Mouse (Mus musculus) right cerebral cortex, postnatal 14 days (tissue): ENCODE results near the gene Aar2.
"Not testable (repeated sequence)": the region's sequence is repeated elsewhere in the genome, so short reads cannot be mapped to it uniquely, and the experiment has no call there.

Source experiments
- DNase-seq: peaks from one replicate; pipeline ENCODE4 v3.0.0; 2022

The Aar2 gene

GRCm38 (mm10) chr2:156547123-156547891, at the start of gene Aar2:
TSS of gene Aar2 (plus strand) at chr2:156547584.
- DNase-seq, result peak; percentile 74

DNA sequence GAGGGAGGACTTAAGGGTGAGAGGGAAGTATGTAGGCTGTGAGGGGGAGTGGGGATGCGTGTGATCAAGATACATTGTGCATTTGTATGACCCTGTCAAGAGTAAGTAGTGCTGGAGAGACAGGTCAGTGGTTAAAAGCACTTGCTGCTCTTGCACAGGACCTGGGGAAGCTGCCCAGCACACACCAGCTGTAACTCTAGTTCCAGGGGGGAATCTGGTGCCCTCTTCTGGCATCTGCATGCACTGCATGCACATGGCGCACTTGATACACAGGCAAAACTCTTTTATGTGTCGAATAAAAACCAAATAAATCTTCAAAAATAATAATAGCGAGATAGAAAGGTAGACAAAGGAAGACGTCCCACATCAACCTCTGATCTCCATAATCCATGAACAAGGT, 49.5 kb upstream of the Aar2 start:
- DNase-seq, result peak; percentile 70

DNA sequence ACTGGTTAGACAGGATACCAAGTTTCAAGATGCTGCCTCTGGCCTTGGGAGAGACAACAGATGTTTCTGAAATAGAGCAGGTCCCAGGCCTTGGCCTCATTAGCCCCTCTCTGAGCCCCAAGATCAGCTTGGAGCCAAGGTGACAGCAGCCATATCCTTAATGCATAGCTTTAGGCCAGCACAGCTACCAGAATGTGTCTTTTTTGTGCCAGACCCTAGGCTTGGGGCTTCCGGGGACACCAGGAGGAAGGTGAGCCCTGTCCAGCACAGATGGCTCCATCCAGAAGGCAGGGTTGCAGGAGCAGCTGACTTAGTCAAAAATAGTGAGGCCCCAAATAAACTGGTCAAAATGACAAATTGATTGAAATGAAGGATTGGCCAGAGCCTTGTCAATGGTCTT, 46.4 kb upstream of the Aar2 start:
- no peak for DNase-seq

DNA sequence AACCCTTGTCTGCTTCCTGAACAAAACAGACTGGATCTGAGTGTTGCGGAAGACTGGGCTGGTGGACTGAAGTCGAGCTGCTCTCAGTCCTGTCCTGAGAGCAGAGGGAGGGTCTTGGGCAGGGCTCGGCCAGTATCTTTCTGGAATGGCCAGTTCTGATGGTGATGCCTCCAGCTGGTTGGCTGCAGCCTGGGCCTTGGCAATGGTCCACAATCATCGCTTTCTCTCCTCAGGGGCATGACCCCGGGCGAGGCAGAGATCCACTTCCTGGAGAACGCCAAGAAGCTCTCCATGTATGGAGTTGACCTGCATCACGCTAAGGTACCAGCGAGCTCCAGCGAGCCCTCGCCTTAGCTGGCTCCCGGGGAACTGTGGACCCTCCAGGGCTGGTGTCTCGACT, 41.9 kb upstream of the Aar2 start:
- DNase-seq, result no peak

GRCm38 (mm10) chr2:156512028-156512427, 35.4 kb upstream of the Aar2 start:
- DNase-seq, result no peak

- DNase-seq, result no peak
These were observed 34.8 kb upstream of the Aar2 start for GRCm38 (mm10) chr2:156512561-156512960.

DNA sequence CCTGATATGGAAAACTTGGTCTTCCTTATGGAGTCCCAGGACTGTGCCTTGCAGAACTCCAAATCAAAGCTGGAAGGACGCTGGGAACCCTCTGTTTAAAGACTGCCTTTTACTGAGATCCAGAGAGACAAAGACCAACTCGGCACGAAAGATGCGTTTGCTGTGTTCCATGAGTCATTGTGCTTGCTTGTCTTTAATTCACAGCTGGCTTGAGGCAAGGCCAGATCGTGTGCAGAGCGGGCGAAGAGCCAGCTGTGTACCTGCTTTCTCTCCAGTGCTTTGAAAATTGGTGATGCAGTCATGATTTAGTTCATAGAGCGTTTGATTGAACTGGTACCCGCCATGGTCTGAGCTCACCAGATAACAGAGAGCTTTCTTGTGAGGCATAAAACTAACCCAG, 32.3 kb upstream of the Aar2 start:
- no peak for DNase-seq

DNA sequence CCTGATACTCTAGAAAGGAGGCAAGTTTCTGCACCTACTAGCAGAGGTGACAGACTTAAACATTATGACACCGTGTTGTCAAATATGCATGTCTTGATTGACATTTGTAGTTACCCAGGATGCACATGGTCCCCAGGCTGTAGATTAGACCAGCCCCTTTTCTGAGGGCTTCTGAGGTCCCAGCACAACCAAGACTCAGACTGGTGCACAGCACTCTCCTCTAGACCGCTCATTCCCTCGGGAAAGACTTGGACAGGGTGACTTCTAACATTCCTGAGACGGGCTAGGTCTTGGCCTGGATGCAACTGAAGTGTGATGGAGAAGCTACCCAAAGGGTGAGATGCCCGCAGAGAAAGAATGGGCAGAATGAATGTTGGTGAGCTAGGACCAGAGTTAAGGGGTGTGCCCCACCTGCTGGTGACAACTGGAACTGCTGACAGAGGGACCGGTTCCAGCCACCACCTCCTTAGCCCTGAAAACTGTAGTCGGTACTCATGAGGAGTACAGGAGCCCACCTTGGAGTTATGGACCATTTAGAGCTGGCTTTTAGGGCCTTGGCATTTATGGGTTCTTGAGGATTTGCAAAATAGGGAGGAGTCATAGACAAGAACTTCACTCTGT, 31.7 kb upstream of the Aar2 start:
- peak; percentile 87 for DNase-seq

DNA sequence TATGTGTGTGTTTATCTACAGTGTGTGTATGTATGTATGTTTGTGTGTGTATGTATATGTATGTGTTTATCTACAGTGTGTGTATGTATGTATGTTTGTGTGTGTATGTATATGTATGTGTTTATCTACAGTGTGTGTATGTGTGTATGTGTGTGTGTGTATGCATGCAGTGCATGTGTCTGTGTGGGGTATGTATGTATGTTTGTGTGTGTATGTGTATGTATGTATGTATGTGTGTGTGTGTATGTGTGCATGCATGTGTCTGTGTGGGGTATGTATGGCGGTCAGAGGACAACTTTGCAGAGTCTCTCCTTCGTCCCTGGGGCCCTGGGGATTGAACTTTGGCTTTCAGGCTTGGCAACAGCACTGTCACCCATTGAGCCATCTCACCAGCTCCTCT, 30.7 kb upstream of the Aar2 start:
- not testable (repeated sequence) for DNase-seq

DNA sequence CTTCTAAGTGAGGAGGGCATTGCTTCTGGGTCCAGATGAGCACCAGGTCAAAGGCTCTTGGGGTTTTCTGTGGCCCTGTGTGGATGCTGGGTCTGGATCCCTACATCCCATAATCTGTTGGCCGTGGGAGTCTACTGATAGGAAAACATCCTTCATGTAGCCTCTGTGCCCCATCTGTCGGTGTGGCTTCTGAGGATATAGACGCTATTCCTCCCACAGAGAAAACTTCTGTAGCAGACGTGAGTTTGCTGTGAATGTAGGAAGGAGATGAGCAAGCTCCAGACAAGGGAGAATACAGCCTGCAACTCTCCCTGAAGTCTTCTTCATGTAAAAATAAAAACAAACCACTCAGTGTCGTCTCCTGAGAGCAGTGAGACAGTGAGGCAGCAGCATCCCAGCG, 29.1 kb upstream of the Aar2 start:
- no peak for DNase-seq

DNA sequence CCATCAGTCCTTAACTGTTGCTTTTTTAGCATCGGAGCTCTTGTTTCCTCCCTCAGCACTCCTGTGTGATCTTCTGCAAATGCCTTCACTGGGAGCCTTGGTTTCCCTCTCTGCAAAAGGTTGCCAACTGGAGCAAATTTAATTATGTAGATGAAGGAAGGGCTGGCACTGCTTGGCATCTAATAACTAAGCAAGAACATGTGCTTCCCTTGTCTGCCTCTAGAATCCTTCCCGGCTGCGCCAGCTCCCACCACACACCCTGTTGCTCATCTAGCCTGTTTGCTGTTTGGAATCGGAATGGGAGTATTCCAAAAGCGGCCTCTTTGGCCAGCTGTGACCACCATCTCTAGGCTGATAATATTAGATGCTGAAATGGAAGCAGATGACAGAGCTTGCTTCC, 27.8 kb upstream of the Aar2 start:
- no peak for DNase-seq

DNA sequence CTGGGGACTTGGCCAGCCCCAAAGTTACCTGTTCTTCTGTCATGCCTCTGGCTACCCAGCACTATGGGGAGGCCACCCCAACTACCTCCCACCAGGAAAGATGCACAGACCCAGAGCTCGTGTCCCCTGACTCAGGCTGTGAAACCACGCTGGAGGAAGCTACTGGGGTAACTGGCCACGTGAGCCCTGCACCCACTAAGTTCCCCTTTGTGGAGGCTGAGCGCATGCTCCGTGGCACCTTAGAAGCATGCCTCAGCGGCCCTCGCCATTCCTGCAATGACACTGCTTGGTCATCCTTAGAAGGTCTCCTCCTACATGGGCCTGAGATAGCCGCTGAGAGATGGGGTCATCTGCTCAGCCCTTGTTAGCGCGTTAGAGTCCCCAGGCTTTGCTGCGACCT, 24.4 kb upstream of the Aar2 start:
- no peak for DNase-seq

DNA sequence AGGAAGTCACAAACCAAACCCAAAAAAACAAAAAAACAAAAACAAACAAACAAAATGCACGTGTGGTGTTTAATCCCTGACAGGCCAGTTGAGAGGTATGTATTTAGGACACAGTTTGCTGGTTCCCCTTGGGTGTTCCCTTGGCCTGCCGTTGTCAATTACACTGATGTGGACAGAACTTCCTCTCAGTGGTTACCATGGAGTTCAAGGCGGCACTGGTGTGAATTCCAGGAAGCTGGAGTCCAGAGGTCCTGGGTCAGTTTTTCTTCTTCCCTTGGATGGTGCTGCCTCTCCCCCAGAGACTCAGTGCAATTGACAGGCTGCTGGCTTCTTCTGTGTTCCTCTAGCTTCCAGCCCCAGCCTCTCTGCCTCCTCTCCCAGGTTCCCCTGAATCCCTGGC, 23.3 kb upstream of the Aar2 start:
- DNase-seq, result no peak

GRCm38 (mm10) chr2:156529726-156530125, 17.7 kb upstream of the Aar2 start:
- no peak for DNase-seq

DNA sequence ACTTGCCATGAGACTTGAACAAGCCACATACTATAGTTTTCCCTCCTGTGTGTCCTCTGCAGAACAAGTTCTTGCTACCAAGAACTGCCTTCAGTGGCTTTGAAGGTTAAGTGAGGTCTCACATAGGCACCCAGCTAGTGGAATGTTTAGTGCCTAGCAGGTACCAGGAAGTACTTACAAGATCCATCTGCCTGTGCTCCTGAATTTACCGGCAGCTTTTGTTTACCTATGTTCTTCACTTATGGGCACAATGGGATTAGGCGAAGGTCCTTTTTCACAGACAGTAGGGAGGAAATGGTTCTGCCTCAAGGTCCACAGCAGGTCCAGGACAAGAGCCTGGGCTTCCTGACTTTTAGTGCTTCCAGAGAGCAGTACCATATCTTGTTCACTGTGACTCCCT, 14.2 kb upstream of the Aar2 start:
- no peak for DNase-seq

- DNase-seq, result no peak
These were observed 8.4 kb upstream of the Aar2 start for GRCm38 (mm10) chr2:156538817-156539555.

- DNase-seq, result no peak
These were observed 6.4 kb upstream of the Aar2 start for GRCm38 (mm10) chr2:156540991-156541390.

DNA sequence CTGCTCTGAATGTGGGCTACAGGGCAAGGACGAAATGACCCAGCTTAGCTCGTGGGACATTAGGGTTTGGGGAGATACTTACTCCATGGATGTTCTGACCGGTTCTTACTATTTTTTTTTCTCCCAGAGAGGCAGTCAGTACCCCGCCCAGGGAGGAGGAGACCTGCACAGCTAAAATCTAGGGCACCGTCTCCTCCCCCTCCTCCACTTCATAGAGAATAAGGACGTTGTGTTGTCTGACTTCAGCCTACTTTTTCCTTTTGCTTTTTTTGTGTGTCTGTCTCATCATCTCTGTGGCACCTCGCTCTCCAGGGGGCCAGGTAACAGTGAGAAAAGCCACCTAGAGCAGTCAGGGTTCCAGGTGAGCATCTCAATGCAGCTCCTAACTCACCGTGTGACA, 5.0 kb upstream of the Aar2 start:
- DNase-seq, result no peak

DNA sequence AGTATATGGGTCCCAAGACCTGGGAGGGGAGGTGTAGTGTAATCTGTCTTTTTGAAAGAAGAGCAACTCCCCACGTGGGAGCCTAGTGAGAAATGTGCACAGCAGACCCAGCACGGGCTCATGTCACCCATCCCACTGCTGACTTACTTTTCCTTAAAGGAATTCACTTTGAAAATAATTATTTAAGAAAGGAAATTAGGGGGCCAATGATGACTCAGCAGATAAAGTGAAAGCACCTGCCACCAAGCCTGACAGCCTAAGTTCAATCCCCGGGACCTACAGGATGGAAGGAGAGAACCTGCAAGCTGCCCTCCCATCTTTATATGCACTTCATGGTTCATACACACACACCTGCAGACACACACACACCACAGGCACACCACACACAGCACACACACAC, 3.6 kb upstream of the Aar2 start:
- DNase-seq, result no peak

DNA sequence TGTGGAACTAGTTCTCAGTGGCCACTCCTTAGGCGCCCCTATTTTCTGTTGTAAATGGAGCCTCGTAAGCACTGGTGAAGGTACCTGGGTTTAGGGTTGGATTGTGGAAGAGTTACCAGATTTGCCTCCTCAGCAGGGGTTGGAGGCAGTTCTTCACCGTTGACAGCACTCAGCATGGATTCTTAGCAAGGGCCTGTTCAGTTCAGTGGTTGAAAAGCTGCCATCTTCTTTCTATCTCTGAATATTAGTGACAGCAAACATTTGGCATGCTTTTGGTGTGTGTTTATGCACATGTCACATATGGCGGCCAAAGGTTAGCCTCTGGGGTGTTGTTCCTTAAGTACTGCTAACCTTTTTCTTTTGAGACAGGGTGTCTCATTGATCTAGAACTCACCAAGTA, 5.0 kb downstream of the Aar2 start:
- no peak for DNase-seq

DNA sequence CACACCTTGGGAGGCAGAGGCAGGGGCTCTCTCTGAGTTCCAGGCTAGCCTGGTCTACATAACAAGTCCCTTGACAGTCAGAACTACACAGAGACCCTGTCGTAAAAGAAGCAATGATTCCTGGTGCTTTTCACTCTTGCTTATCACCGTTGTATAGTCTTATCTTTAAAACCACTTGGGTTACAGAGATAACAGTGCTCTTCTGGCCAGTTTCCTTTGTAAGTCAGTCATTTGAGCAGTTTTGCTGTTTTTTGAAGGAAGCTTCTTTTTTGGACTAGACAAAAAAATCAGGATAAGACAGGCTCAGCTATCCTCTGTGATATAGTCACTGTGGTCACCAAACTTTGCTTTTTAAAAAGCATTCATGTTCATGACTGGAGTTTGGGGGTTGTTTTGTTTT, 14.4 kb downstream of the Aar2 start:
- DNase-seq, result no peak

GRCm38 (mm10) chr2:156563557-156563956, 16.2 kb downstream of the Aar2 start:
- DNase-seq, result no peak

- DNase-seq, result no peak
These were observed 19.1 kb downstream of the Aar2 start for GRCm38 (mm10) chr2:156566512-156566911.

DNA sequence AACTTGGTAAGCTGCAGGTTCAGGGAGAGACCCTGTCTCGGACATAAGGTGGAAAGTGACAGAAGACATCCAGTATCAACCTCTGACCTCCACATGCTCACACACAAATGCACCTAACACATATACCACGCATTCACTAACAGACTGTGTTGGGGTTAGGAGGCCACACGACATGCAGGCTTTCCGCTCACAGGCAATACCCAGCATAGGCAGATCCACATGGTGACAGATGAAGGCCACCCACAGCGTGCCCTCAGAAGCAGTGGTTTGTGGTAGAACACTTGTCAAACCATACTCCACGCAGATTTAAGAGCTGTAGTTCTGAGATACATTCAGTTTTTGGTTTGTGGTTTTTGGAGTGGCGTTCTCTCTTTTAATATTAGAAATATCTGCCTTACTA, 21.3 kb downstream of the Aar2 start:
- DNase-seq, result no peak
